Mouse (Mus musculus): ENCODE measurements at regions not wholly inside any gene's neighbourhood (a gene's known extent, or its start where the extent isn't known, plus 50 kb on each side); places are given as distances from the start of the nearest gene placed in this dataset.

DNA sequence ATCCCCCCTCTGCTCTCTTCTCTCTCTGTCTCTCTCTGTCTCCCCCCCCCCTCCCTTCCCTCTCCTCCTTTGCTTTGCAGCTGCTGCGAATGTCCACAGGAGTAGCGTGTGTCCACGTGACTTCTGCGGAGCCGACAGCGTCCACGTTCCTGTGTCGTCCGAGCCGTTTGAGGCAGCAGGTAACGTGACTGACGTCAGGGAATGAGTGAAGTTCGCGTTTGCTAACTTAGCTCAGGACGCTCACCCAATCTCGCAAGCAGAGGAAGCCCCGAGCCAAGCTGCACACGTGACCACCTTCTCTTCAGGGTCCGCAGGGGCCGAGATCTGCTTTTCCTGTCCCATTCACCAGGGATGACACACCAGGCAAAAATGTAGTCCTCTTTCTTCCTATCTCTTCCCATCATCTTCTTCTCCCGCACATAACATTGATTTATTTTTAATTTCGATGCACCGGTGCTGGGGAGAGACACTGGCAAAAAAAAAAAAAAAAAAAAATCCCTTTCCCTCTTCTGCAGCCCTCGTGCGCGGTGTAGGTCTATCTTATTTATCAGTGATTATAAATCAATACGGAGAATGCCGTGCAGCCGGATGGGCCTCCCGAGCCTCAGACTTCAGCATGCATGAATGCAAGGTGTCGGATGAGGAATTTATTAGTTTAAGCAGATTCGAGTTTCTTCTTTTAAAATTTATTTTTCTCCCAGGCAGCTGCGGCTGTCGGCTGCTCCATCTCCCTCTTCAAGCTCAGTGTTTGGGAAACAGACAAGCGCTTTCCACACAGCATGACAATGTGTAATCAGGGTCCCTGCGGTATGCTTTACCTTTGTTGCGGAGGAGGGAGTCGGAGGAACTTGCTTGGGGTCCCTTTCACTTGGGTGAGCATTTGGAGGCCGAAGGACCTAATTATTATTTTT, 164.3 kb downstream of the Vrk1 start:
- Histone ChIP-seq H3K9ac (ENCODE audit: insufficient read depth, low read depth, low read length, poor library complexity, severe bottlenecking) (peak overlapping the region; percentile 33), H3K9me3 (ENCODE audit: control insufficient read depth, insufficient read depth, low read depth, low read length) (0 out of 2 replicates have a peak, but pooled peaks cover 2% of the 10 kb centered on the region), H3K4me1 (ENCODE audit: control insufficient read depth in 2 of 2, insufficient read depth in 2 of 2, low read length in 2 of 2, poor library complexity in 1 of 2) (peaks cover 6 to 40% of the 10 kb centered on the region in 2 experiments), H3K4me3 (ENCODE audit: insufficient read depth in 1 of 2, low read depth in 1 of 2, low read length in 2 of 2, poor library complexity in 1 of 2, severe bottlenecking in 1 of 2) (peak overlapping the region; percentile 45), H3K36me3 (ENCODE audit: control insufficient read depth, insufficient read depth, low read length, poor library complexity, severe bottlenecking) (no peaks in the 10 kb centered on the region), H3K27ac (ENCODE audit: insufficient read depth, low read depth, low read length, poor library complexity, severe bottlenecking) (peak overlapping the region; percentile 79)
- TF ChIP-seq ZNF384 (IDR thresholded peaks at IDR 0.05; ENCODE audit: low read depth, low read length) (peak; percentile 78), MAFK (IDR thresholded peaks at IDR 0.05; ENCODE audit: insufficient read depth, low read depth, low read length) (no peak)
- in situ Hi-C loops (cut with MboI; ENCODE audit: low sequenced_read_pairs in 2 of 2, unreplicated experiment in 2 of 2) = no loop called here
- DNase-seq (ENCODE audit: low read depth, low spot score) = no peak

DNA sequence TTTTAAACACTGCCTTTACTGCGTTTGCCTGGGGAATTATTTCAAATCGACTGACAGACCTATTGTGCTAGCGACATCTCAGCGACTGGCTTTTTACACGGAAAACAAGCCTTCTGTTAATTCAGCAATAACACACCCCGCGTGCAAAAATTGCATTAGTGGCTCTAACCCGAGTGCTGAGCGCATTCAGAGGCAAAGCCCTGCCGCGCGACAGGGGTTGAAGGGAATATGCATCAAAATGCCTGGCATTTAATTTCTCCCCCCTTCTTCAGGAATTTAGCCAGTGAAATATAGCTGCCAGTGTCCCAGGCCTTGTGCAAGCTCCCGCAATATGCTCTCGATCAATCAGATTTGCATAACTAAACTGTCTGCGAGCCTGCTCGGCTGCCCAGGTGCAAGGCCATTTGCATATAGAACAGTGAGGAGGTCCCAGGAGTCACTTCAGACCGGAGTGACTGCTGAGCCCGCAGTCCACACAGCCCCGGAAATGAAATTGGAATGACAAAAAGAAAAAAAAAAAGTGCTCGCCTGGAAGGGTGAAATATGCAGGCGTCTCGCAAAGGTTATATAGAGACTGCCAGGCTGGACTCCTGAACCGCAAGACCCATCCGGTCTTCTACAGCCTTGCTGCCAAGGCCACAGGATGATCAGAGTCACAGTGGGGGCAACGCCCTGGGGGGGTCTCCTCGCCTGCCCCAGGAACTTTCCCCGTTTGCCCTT, 165.1 kb downstream of the Vrk1 start:
- TF ChIP-seq ZC3H11A (IDR thresholded peaks at IDR 0.05; ENCODE audit: borderline replicate concordance, low read depth, low read length) (no peak), HCFC1 (IDR thresholded peaks at IDR 0.05; ENCODE audit: borderline replicate concordance, insufficient read depth, low read length) (no peak), ZNF384 (IDR thresholded peaks at IDR 0.05; ENCODE audit: low read depth, low read length) (peak; percentile 98), CHD2 (IDR thresholded peaks at IDR 0.05; ENCODE audit: low read depth, low read length) (peak; percentile 59; the same call in 1 of the 2 replicates)

DNA sequence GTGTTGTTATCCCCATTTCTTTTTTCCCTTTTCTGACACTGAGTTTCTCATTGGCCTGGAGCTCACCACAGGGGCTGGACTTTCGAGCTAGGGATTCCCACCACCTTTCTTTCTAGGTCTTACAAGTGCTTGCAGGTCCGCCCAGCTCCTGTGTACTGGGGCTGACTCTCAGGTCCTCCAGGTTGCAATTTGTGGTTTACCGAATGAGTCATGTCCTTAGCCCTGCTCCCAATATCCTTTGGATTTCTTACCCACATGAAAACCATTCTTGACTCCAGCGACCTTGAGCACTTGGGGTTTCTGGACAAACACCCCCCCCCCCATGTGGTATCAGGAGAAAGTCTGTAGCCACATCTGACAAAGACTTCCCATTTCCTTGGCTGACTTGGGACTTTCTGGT, 167.3 kb downstream of the Vrk1 start:
- DNase-seq (ENCODE audit: low read depth, low spot score) = no peak
- H3K4me1 ChIP-seq (ENCODE audit: control insufficient read depth in 2 of 2, insufficient read depth in 2 of 2, low read length in 2 of 2, poor library complexity in 1 of 2) = peaks cover 6 to 50% of the 10 kb centered on the region in 2 experiments
- H3K9ac ChIP-seq (ENCODE audit: insufficient read depth, low read depth, low read length, poor library complexity, severe bottlenecking) = no peak overlapping the region
- H3K4me3 ChIP-seq (ENCODE audit: insufficient read depth in 1 of 2, low read depth in 1 of 2, low read length in 2 of 2, poor library complexity in 1 of 2, severe bottlenecking in 1 of 2) = no peak overlapping the region
- H3K36me3 ChIP-seq (ENCODE audit: control insufficient read depth, insufficient read depth, low read length, poor library complexity, severe bottlenecking) = no peaks in the 10 kb centered on the region
- in situ Hi-C loops (cut with MboI; ENCODE audit: low sequenced_read_pairs in 2 of 2, unreplicated experiment in 2 of 2) = no loop called here
- H3K27ac ChIP-seq (ENCODE audit: insufficient read depth, low read depth, low read length, poor library complexity, severe bottlenecking) = no peak overlapping the region
- no peaks in the 10 kb centered on the region for H3K9me3 ChIP-seq (ENCODE audit: control insufficient read depth, insufficient read depth, low read depth, low read length)
- TF ChIP-seq MAFK (IDR thresholded peaks at IDR 0.05; ENCODE audit: insufficient read depth, low read depth, low read length) (no peak), ZNF384 (IDR thresholded peaks at IDR 0.05; ENCODE audit: low read depth, low read length) (no peak), HCFC1 (IDR thresholded peaks at IDR 0.05; ENCODE audit: borderline replicate concordance, insufficient read depth, low read length) (no peak), CHD2 (IDR thresholded peaks at IDR 0.05; ENCODE audit: low read depth, low read length) (no peak), ZC3H11A (IDR thresholded peaks at IDR 0.05; ENCODE audit: borderline replicate concordance, low read depth, low read length) (no peak)

More for the DNA sequence above, 165.1 kb downstream of the Vrk1 start:
- Histone ChIP-seq H3K27ac (ENCODE audit: insufficient read depth, low read depth, low read length, poor library complexity, severe bottlenecking) (peak overlapping the region; percentile 94), H3K4me3 (ENCODE audit: insufficient read depth in 1 of 2, low read depth in 1 of 2, low read length in 2 of 2, poor library complexity in 1 of 2, severe bottlenecking in 1 of 2) (peak overlapping the region; percentile 26 to 45), H3K4me1 (ENCODE audit: control insufficient read depth in 2 of 2, insufficient read depth in 2 of 2, low read length in 2 of 2, poor library complexity in 1 of 2) (peaks cover 6 to 45% of the 10 kb centered on the region in 2 experiments), H3K36me3 (ENCODE audit: control insufficient read depth, insufficient read depth, low read length, poor library complexity, severe bottlenecking) (no peaks in the 10 kb centered on the region), H3K9ac (ENCODE audit: insufficient read depth, low read depth, low read length, poor library complexity, severe bottlenecking) (peak overlapping the region; percentile 19; the same call in 1 of the 2 replicates), H3K9me3 (ENCODE audit: control insufficient read depth, insufficient read depth, low read depth, low read length) (0 out of 2 replicates have a peak, but pooled peaks cover 2% of the 10 kb centered on the region)
- peak; percentile 52 for DNase-seq (ENCODE audit: low read depth, low spot score)
- in situ Hi-C loops (cut with MboI; ENCODE audit: low sequenced_read_pairs in 2 of 2, unreplicated experiment in 2 of 2) = no loop called here

DNA sequence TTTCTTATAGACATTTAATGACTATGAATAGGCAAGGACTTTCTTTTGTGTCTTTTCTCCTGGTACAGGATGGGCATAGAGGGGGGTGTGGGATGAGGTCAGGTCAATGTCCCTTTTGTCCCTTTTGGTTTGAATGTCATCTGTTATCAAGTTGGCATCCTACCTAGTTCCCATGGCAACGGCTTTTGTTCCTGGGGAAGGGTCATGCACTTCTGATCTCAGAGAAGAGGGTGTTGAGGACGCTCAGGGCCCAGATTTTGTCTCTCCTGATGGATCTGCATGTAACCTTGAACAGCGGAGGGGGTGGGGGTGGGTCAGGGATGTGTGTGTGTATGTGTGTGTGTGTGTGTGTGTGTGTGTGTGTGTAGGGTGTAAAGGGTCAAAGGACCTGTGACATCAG, 167.8 kb downstream of the Vrk1 start:
- DNase-seq (ENCODE audit: low read depth, low spot score) = no peak
- H3K36me3 ChIP-seq (ENCODE audit: control insufficient read depth, insufficient read depth, low read length, poor library complexity, severe bottlenecking) = no peaks in the 10 kb centered on the region
- peaks cover 6 to 49% of the 10 kb centered on the region in 2 experiments for H3K4me1 ChIP-seq (ENCODE audit: control insufficient read depth in 2 of 2, insufficient read depth in 2 of 2, low read length in 2 of 2, poor library complexity in 1 of 2)
- TF ChIP-seq CHD2 (IDR thresholded peaks at IDR 0.05; ENCODE audit: low read depth, low read length) = no peak
- no peak for TF ChIP-seq HCFC1 (IDR thresholded peaks at IDR 0.05; ENCODE audit: borderline replicate concordance, insufficient read depth, low read length)
- TF ChIP-seq MAFK (IDR thresholded peaks at IDR 0.05; ENCODE audit: insufficient read depth, low read depth, low read length) = no peak
- TF ChIP-seq ZC3H11A (IDR thresholded peaks at IDR 0.05; ENCODE audit: borderline replicate concordance, low read depth, low read length) = no peak
- no peak for TF ChIP-seq ZNF384 (IDR thresholded peaks at IDR 0.05; ENCODE audit: low read depth, low read length)
- in situ Hi-C loops (cut with MboI; ENCODE audit: low sequenced_read_pairs in 2 of 2, unreplicated experiment in 2 of 2) = no loop called here
- H3K9ac ChIP-seq (ENCODE audit: insufficient read depth, low read depth, low read length, poor library complexity, severe bottlenecking) = no peak overlapping the region
- no peak overlapping the region for H3K4me3 ChIP-seq (ENCODE audit: insufficient read depth in 1 of 2, low read depth in 1 of 2, low read length in 2 of 2, poor library complexity in 1 of 2, severe bottlenecking in 1 of 2)
- H3K9me3 ChIP-seq (ENCODE audit: control insufficient read depth, insufficient read depth, low read depth, low read length) = no peaks in the 10 kb centered on the region
- no peak overlapping the region for H3K27ac ChIP-seq (ENCODE audit: insufficient read depth, low read depth, low read length, poor library complexity, severe bottlenecking)

Measured in ES-E14 (cell line).